Mouse (Mus musculus) cerebellum, adult 2 months (tissue): Measurements from ENCODE around the gene Bfar. TPM values are rescaled to one million over a fixed set of nuclear protein-coding genes. Genes with fewer than 3 reads are reported as not detected.
A peak's percentile ranks its signal among the peaks of the same experiment; 100 is the strongest.
"Not testable (repeated sequence)": the region's sequence is repeated elsewhere in the genome, so short reads cannot be mapped to it uniquely, and the experiment has no call there.

ENCODE experiments used
- DNase-seq, 2 experiments: peaks; one replicate each; pipeline ENCODE4 v3.0.0; 2021
- H3K27ac ChIP-seq: fragments of 200-500 bp; 2 replicates; pipeline ENCODE4 v1.5.1; 2012; ENCODE audit warnings: low read length, control low read depth, inconsistent platforms; ENCODE audit not compliant: insufficient read depth
- H3K27me3 ChIP-seq: fragments of 200-500 bp; 2 replicates; pipeline ENCODE4 v1.6.1; 2012; ENCODE audit warnings: inconsistent platforms, mild to moderate bottlenecking, low read length, moderate library complexity; ENCODE audit not compliant: control insufficient read depth, insufficient read depth
- H3K4me1 ChIP-seq: fragments of 200-500 bp; 2 replicates; pipeline ENCODE4 v1.6.1; 2011; ENCODE audit warnings: low read length; ENCODE audit not compliant: control insufficient read depth, insufficient read depth
- H3K4me3 ChIP-seq: fragments of 200-500 bp; replicated peaks from 2 replicates; pipeline ENCODE3; 2011; ENCODE audit warnings: mild to moderate bottlenecking, low read depth, low read length, control low read depth; ENCODE audit not compliant: insufficient read depth
- CTCF ChIP-seq: fragments of 200-500 bp; IDR thresholded peaks from 2 replicates; pipeline ENCODE4 v1.5.1; 2011; ENCODE audit warnings: low read depth, mild to moderate bottlenecking, control low read depth, low read length, moderate library complexity, borderline replicate concordance; ENCODE audit not compliant: insufficient read depth
- POLR2A ChIP-seq: fragments of 200-500 bp; IDR thresholded peaks from 2 replicates; pipeline ENCODE4 v1.6.1; 2011; ENCODE audit warnings: low read length, control low read depth, borderline replicate concordance; ENCODE audit not compliant: insufficient read depth
- WGBS: fragments of 180-500 bp; shearing (Covaris S2); methylation state at CpG from one replicate; pipeline ENCODE4 v1.1.7; 2018; 5-methylcytosine and 5-hydroxymethylcytosine counted together
- polyA plus RNA-seq: library from polyadenylated mRNA; depleted of rRNA; stranded (reverse); fragments of >200 nt; gene quantifications from 2 replicates; pipeline ENCODE4 v1.2.3, GENCODE M21; 2012

Bfar gene
- polyA plus RNA-seq, 1 experiment: 45.1 TPM

DNA sequence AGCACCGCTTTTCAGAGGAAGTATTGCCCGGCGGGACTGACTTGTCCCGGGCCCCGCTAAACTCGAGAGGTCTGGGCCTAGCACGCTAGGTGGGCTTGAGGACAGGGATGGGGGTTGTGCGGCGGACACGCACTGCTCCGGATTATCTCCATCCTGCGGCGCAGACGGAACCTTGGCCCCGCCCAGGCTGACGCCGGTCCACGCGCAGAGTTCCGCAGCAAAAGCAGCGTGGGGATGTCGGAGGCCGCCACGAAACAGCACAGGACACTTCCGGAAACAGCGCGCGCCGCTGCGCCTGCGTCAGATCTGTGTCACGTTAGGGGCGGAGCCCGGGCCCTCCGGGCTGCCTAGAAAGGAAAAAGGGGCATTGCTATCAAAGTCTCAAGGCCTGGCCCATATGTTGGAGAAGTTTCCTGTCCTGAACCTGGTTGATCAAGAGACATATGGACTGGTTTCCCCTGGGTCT, 3.7 kb upstream of the Bfar start, which contains the start of gene Parn:
TSS of gene Parn (minus strand) at position 293 of the 466 bp plus-strand sequence.
- Histone ChIP-seq H3K27me3 (no peaks in the 10 kb centered on the region), H3K27ac (peak within 1 kb of the TSS; percentile 76), H3K4me3 (peak within 1 kb of the TSS; percentile 74), H3K4me1 (no peaks in the 10 kb centered on the region)
- TF ChIP-seq CTCF: no peak
- TF ChIP-seq POLR2A: peak; percentile 79
- peak; percentile 95 to 96 for DNase-seq
- WGBS: under 1% methylated on average over 35 of the region's 35 CpGs

DNA sequence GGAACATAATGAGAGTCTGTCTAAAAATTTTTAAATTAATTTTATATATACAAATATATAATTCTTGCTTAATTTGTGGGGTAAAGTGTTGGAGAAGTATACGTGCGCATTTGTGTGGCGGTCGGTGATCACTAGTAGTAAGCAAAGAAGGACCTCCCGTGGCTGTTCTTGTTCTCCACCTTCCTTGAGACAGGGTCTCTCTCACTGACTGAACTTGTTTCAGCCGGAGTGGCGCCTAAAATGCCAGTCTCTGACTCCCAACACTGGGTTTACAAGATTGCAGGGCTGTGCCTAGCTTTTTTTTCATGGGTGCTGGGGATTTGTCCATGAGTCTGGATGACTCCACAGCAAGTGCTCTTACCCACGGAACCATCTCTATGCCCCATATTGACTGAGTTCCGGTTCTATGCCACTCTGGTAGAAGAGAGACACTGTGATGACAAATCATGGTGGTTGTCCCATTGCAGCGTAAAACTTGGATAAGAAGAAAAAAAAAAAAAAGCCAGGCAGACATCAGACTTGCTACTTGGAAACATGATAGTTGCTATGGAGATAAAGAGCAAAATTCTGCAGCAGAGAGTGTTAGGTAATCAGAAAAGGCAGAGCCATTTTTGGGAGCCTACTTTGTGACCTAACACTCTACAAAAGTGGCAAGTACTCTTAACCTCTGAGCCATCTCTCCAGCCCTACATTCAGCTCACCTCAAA, 3.1 kb upstream of the Bfar start:
- Histone ChIP-seq H3K4me3 (peak overlapping the region; percentile 74), H3K27me3 (no peaks in the 10 kb centered on the region), H3K27ac (no peak overlapping the region), H3K4me1 (no peaks in the 10 kb centered on the region)
- peak in 1 of 2 experiments; percentile 23 for DNase-seq
- TF ChIP-seq CTCF: no peak
- TF ChIP-seq POLR2A: no peak
- WGBS: 83% methylated on average over 10 of the region's 10 CpGs

GRCm38 (mm10) chr16:13669282-13669681, 2.4 kb upstream of the Bfar start:
- WGBS: 90% methylated on average over 1 of the region's 1 CpGs
- Histone ChIP-seq H3K4me1 (no peaks in the 10 kb centered on the region), H3K4me3 (no peak overlapping the region), H3K27me3 (no peaks in the 10 kb centered on the region), H3K27ac (no peak overlapping the region)
- TF ChIP-seq POLR2A (no peak), CTCF (no peak)
- no peak for DNase-seq

DNA sequence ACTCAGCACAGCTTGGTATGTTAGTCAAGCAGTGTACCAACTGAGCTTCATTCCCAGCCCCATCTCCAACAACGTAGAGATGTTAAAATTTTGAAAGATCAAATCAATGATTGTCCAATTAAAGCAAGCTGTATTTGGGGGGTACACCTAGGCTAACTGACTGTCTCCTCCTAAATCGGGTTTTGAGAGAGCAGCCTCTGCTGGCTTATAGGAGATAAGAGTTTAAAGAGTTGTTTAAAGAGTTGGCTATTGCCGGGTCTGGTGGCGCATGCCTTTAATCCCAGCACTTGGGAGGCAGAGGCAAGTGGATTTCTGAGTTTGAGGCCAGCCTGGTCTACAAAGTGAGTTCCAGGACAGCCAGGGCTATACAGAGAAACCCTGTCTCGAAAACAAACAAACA, 762 bp upstream of the Bfar start:
- H3K4me1 ChIP-seq, DNase-seq, H3K27ac ChIP-seq, H3K27me3 ChIP-seq, H3K4me3 ChIP-seq: not testable (repeated sequence)
- 80% methylated on average over 5 of the region's 5 CpGs for WGBS

DNA sequence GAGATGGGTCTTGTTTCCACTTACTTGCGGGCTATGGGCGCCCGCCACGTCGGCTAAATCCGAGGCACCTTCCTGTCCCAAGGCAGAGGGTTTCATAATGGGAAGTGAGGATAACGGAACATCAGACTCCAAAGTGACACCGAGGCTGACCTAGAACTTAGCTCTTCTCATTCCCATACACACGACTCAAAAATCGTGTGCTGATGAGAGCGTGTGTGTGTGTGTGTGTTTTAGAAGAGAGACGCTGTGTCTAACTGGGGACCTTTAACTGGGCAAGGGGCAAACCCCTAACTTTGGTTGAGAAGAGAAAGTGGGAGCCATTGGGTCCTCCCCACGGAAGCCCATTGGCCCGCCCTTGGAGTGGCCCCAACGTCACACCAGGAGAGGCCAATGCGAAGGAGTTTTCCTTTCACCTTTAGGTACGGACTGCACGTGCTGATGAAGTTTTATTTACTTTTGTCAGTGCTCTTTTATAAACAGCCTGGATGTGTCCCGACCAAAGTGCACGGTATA, 784 bp downstream of the Bfar start:
- Histone ChIP-seq H3K27ac (peak overlapping the region; percentile 62; the same call in 1 of the 2 replicates), H3K4me3 (peak overlapping the region; percentile 70), H3K4me1 (no peaks in the 10 kb centered on the region), H3K27me3 (no peaks in the 10 kb centered on the region)
- peak; percentile 45 to 52 for DNase-seq
- TF ChIP-seq POLR2A: no peak
- TF ChIP-seq CTCF: no peak
- under 1% methylated on average over 20 of the region's 20 CpGs for WGBS

DNA sequence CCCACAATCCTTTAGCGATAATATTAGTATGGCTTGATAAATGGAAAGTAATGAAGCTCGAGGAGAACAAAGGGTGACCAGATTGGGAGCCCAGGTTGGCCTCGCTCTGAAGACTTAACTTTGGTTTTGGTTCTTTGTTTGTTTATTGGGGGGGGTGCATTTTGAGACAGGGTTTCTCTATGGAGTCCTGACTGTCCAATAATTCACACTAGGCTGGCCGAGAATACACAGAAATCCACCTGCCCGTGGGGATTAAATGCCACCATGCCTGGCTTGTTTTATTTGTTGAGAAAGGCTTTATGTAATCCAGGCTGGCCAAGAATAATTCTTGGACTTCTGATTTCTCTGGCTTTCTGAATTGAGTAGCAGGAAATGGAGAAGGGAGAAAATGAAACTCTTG, 1.5 kb downstream of the Bfar start:
- H3K27me3 ChIP-seq: no peaks in the 10 kb centered on the region
- H3K4me3 ChIP-seq: no peak overlapping the region
- TF ChIP-seq POLR2A (no peak), CTCF (no peak)
- 68% methylated on average over 5 of the region's 5 CpGs for WGBS
- no peaks in the 10 kb centered on the region for H3K4me1 ChIP-seq
- no peak overlapping the region for H3K27ac ChIP-seq
- no peak for DNase-seq

DNA sequence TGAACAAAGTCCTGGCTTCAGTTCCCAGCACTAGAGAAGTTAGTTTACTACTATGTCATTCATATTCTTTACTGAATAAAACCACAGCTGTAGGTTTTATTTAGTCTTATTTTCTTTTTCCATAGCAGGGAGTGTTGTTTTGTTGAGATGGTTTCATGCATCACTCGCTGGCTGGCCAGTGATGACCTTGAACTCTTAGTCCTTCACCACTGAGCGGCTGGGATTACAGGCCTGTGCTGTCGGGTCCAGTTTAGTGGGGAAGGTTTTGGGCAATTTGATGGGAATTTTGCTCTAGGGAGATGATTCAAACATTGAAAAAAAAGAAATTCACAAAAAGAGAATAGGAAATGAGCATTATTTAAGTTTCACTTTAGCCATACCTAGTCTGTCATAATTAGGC, 2.9 kb downstream of the Bfar start:
- H3K27ac ChIP-seq: no peak overlapping the region
- no peak overlapping the region for H3K4me3 ChIP-seq
- H3K4me1 ChIP-seq: no peaks in the 10 kb centered on the region
- DNase-seq: no peak
- no peaks in the 10 kb centered on the region for H3K27me3 ChIP-seq
- TF ChIP-seq CTCF (no peak), POLR2A (no peak)
- 95% methylated on average over 3 of the region's 3 CpGs for WGBS

DNA sequence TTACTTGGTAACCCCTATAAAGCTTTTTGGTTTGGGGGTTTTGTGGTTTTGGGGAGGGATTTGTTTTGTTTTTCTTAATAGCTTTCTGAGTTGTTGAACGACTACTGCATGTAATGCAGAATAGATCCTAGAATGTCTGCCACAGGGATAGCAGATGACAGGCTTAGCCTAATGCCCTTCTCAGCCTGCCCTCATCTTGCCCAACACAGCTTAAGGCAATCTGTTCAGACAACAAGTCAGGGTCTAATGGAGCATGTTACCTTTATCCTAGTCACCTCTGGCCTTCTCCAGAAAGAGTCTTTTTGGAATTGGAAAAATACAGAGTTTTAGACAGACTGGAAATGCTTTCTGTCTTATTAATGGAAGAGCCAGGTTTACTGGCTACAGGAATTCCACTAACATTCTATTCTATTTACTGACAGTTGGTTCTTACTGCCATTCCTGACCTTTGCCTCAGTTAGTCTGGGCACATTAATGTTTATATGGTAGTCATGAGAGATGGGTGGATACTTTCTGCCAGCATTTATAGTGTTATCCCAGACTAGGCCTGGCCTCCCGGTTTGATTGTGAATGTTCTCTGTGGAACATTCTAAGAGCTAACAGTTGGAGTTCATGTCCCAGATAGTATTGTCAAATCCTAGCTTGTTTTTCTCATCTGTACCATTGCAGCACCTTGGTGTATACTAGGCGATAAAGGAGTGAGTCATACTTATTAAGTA, 7.1 kb downstream of the Bfar start:
- DNase-seq: no peak
- no peaks in the 10 kb centered on the region for H3K27me3 ChIP-seq
- TF ChIP-seq CTCF (no peak), POLR2A (no peak)
- 85% methylated on average over 3 of the region's 3 CpGs for WGBS
- H3K4me3 ChIP-seq: no peak overlapping the region
- no peak overlapping the region for H3K27ac ChIP-seq
- no peaks in the 10 kb centered on the region for H3K4me1 ChIP-seq
